Mouse (Mus musculus) mouse trophoblast stem cell (cell line): ENCODE measurements around the gene Nap1l4.

Experiments used
- in situ Hi-C, 2 experiments: fragments of 300-500 bp; cut with MseI, MboI; formaldehyde crosslinking; loops; 2 replicates in 1 of 2; 3 replicates in 1 of 2; pipeline ENCODE4 v1.15.1; 2025

Gene Nap1l4

GRCm38 (mm10) chr7:143519333-143519732, 29.6 kb downstream of the Nap1l4 start:
- in situ Hi-C loops, result no loop called here

DNA sequence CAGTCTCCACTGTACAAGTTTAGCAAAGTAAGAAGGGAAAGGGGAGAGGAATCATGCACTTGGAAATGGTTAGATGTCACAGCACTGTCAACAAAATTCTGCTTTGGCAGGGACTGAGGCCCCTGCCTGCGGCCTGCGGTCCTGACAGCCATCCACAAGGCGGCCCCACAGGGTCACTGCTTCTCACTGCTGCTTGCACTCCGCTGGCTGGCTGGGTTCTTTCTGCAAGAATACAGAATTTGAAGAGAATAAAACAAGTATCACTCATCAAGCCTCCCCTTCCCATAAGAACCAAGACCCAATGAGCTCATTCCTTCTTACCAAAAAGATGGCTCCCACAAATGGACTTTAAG, 34.5 kb downstream of the Nap1l4 start:
- in situ Hi-C loops, result no loop called here

- in situ Hi-C loops, result no loop called here
Observed at GRCm38 (mm10) chr7:143513763-143514415, 35.0 kb downstream of the Nap1l4 start.

GRCm38 (mm10) chr7:143511335-143511712, 37.6 kb downstream of the Nap1l4 start:
- in situ Hi-C loops, result no loop called here

- in situ Hi-C loops, result no loop called here
Observed at GRCm38 (mm10) chr7:143510593-143511334, 38.1 kb downstream of the Nap1l4 start.

GRCm38 (mm10) chr7:143509566-143509965, 39.3 kb downstream of the Nap1l4 start:
- in situ Hi-C loops, result no loop called here

DNA sequence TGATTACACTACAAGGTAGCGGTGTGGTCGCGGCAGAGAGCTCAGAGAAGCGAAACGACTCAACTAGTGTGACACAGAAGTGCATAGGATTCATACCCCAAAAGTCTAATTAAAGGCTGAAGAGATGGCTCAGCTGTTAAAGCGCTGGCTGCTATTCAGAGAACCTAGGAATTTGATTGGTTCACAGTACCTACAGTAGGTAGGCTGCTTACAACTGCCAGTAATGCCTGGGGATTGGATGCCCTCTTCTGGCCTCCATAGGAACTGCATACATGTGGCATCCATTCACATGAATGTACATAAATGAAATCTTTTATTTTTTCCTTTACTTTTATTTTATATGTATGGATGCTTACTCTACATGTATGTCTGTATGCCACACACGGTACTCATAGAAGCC, 42.2 kb downstream of the Nap1l4 start:
- in situ Hi-C loops, result no loop called here

DNA sequence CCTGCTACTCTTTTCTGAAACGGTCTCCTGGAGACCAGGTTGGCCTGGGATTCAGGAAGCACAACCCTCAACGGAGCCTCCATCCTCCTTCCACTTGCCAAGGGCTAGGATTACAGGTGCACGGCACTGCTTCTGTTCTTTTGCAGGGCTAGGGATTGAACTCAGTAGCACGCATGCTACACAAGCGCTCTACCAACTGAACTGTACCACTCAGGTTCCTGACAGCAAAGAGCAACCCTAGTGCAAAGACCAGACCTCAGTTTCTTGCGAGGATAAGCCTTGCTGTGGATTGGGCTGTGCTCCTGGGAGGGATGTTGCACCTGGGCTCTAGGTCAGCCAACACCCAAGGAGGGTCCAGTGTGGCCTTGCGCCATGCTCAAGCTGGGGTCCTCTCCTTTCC, 42.6 kb downstream of the Nap1l4 start:
- in situ Hi-C loops, result no loop called here

DNA sequence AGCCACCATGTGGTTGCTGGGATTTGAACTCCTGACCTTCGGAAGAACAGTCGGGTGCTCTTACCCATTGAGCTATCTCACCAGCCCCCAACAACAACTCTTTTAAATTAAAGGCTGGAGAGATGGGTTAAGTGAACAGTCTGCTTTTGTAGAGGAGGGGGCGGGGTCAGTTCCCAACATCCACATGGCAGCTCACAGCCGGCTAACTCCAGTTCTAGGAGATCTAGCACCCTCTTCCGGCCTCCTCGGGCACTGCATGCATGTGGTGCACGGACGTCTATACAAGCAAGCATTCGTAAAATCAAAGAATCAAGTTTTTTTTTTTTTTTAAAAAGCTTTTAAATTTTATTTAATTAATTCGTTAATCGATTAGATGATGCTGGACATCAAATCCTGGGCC, 43.1 kb downstream of the Nap1l4 start:
- in situ Hi-C loops, result no loop called here

DNA sequence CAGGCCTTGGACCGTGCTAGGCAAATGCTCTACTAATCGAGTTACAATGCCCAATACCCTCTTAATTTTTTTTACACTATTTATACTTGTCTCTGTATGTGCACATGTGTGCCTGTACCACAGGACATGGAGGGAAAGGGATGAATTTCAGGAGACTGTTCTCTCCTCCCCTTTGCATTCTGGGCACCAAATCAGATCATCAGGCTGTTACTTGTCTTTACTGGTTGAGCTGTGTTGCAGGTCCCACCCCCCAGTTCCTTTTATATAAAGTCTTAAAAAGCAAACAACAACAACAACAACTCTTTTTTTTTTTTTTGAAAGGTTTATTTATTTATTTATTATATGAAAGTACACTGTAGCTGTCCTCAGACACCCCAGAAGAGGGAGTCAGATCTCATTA, 43.5 kb downstream of the Nap1l4 start:
- in situ Hi-C loops, result no loop called here

GRCm38 (mm10) chr7:143503926-143504325, 45.0 kb downstream of the Nap1l4 start:
- in situ Hi-C loops, result no loop called here

DNA sequence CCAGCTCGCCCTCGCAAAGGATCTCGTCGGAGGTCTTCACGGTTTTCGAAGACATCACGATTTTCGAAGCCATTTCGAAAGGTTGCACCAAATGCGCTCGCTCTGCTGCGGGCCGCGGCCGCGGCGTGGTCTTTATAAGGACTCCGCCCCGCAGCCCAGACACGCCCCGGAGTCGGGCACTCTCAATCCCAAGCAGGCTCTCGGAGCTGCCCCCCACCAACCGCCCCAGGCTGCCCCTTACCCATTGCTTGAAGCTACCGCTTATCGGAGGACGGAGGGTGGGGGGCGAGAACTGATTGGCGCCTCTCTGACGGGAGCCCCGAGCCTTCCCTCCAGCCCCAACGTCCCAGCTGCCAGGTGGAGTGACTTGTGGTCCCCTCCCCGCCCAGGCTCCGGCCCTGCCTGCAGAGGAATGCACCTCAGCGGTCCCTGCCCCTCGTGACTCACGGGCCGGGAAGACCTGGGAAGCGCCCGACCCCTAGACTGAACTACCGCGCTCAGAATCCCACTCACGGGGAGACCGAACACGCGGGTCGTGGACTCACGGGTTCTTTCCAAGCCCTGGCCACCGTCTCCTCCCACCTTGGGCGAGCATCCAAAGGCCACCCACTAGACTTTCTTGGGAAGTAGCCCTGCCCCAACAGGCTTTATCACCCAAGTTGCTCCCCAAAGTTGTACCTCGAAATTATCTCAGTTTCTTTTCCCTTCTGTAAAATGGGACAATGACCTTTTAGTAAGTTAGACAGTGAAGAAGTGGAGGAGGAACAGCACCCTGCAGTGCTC, 46.3 kb downstream of the Nap1l4 start, which contains the start of gene Phlda2:
Gene Phlda2, minus strand, starts transcription at position 733 of the 783 bp plus-strand sequence.
- in situ Hi-C loops, result no loop called here

DNA sequence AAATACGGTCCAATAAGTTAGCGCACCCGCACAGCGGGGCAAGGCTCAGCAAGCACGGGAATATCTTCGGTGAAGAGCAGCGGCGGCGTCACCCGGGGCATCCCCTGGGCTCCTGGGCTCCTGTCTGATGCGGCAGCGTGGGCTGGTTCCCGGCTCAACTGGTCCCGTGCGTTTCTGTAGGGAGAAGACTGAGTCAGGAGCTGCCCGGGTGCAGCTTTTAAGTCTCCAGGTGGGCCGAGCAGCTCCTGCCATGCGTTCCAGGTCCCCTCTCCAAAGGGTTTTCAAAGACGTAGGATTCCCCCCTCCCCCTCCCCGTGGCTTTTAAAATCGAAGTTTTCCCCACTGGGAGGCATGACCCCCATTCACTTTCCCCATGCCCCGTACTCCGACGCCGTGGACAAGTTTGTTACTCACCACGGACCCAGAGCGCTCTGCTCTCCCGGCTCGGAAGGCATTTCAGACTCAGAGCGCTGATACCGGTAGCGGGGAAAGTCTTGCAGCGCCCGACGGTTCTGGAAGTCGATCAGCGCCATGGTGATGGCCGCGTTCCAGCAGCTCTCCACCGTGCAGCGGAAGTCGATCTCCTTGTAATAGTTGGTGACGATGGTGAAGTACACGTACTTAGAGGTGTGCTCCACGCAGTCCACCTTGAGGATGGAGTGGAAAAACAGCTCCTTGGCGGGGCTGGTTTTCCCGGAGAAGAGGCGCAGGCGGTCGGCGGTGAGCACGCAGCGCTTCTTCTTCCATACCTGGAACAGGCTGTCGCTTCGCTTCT, 47.1 kb downstream of the Nap1l4 start:
- in situ Hi-C loops, result no loop called here

GRCm38 (mm10) chr7:143500912-143501311, 48.0 kb downstream of the Nap1l4 start:
- in situ Hi-C loops, result no loop called here

DNA sequence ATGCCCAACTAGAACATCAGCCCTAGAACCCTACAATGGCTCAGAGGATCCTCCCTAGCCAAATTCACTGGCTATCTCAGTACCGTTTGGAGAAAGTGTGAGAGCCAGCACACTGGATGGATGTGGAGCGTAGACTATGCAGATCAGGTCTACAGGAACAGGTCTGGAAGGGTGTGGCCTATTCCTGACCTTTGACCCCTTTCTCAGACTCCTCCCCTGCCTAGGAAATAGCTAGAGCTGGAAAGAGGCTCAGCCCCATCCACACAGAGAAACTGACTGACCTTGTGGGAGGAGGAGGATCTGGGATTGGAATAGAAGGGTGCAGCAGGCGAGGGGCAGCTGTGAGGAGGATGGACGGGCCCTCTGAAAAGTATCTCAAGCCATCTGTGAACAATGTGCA, 50.3 kb downstream of the Nap1l4 start:
- in situ Hi-C loops, result no loop called here

DNA sequence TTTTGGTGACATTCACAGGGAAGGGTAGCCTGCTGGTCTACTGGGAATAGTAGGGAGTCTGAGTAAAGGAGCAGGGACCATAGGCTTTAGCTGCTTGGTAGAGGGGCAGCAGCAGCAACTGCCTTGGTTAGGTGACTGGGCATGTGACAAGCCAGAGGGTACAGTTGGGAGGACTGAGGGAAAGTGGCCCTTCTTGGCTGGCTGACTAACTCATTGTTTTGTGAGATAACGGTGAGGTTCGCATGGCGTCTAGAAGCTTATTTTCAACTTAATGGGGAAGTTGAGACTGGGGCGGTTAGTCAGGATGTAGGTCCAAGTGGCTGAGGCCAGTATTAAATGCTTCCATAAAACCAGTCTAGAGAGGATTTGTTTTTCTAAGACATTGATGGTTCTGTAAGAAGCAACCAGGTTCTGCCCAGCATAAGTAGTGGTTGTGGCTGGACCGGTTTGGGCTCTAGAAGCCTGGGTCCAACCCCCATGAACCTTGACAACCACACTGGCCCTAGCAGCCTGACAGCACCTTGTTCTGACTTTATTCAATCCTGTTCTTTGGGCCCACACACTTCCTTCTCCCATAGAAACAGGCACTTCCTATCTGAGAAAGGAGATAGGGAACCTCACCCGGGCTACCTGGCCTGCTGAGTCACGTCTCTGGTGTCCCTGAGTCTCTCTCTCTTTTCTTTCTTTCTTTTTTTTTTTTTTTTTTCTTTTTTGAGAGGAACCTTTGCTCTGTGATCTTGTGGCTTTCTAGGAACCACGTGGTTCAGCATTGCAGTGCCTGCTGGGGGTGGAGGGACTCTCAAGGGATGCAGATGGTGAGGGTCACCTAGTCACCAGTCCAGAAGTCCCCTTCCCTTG, 53.6 kb downstream of the Nap1l4 start:
- in situ Hi-C loops, result no loop called here

DNA sequence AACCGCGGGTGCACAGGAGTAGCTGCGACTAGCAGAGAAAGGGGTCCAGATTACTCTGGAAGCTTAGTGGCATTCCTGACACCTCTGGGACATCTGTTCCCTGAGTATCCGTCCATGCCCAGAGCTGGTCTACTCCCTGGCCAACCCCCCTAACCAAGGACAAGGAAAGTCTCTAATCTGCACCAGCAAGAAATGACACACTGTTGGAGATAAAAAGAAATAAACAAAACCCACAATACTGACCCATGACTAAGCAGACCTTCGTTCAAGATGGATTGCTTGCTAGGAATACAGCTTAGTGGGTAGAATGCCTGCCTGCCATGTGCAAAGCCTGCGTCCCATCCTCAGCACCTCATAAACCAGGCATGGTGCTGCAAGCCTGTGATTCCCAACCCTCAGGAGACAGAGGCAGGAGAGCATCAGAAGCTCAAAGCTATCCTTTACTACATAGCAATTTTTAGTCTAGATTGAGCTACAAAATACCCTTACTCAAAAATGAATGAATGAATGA, 55.2 kb downstream of the Nap1l4 start:
- in situ Hi-C loops, result no loop called here

GRCm38 (mm10) chr7:143489735-143490134, 59.2 kb downstream of the Nap1l4 start:
- in situ Hi-C loops, result no loop called here

DNA sequence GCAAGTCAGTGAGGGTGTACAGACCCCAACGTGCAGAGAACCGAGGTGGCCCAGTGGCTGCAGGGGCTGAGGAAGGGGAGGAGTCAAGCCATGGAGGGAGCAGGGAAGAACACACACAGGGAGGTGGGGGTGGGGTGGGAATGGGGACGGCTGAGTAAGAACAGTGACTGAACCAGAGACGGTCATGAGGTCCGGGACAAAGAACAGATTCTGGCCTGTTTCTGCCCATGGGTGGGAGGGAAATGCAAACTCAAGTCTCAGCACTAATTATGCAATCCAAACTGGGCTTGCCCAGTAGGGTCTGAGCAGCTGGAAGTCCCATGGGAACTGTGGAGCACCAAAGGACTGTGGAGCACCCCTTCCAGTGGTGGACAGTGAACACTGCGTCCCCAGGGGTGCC, 66.4 kb downstream of the Nap1l4 start:
- in situ Hi-C loops, result no loop called here

DNA sequence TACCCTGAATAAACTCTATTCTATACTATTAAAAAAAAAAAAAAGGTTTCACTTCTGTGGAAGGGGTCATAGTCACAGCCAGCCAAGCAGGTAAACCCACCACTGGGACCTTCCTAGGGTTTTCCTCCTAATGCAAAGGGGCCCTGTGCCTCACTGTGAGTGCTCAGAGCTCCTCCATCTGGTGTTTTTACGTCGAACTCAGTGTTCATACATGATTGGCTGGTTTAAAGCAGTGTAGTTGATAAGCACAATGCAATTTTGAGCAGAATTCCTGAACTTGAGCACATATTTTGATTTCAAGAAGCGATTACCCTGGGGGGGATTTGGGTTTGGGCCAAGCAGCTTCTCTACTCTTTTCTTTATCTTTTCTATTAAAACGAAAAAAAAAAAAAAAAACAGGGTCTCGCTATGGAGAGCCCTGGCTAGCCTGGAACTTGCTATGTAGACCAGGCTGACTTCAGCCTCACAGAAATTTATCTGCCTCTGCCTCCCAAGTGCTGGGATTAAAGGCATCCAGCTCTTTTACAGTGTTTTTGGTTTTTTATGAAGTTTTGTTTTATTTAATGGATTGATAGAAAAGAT, 67.0 kb downstream of the Nap1l4 start:
- in situ Hi-C loops, result no loop called here
